Mouse (Mus musculus) bone marrow, adult 2 months (tissue): ENCODE measurements around the gene Armh4.

Experiments used
- CTCF ChIP-seq: fragments of 200-500 bp; IDR thresholded peaks from 2 replicates; pipeline ENCODE4 v1.5.1; 2011; ENCODE audit warnings: low read length, control low read depth; ENCODE audit not compliant: control insufficient read depth, insufficient read depth
- POLR2A ChIP-seq: fragments of 200-500 bp; IDR thresholded peaks from 2 replicates; pipeline ENCODE4 v1.6.1; 2011; ENCODE audit warnings: low read depth, mild to moderate bottlenecking, control low read depth, low read length, borderline replicate concordance; ENCODE audit not compliant: control insufficient read depth

DNA sequence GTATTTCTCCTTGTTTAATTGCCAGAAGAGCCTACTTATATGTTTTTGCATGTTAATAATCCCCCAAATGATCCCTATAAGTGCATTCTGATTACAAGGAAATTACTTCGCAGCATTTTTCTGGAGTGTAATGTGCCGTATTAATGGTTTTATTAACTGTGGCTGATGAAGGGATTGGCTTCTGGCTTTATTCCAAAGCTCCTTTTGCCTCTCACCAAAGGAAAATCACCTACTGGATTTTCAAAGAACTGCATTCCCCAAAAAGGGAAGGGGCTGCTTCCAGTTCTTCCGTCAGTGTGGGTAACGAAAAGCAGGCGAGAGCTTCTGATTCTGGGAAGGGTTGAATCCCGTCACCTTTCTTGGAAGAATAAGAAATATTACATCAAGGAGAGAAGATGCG lies 43.9 kb downstream of the Armh4 start:
- TF ChIP-seq POLR2A (no peak), CTCF (no peak)
